Comparison of ENCODE assay signal across 7 mouse cellular contexts in genomic region chr11:95858528-95859467, GRCm38 (mm10). TPM values are rescaled to one million over a fixed set of nuclear protein-coding genes. Genes with fewer than 3 reads are reported as not detected.
DNase-seq lines count a peak whose midpoint lies in the region; ATAC-seq lines count a peak whose summit lies in the region.

No protein-coding gene starts in this region.

- H3K4me2 ChIP-seq in intestine, embryonic 15.5 days (replicated peaks), result peak overlapping the region; percentile 78

- peak; percentile 98 for DNase-seq in adrenal gland, adult 2 months
- DNase-seq in embryo, embryonic 11.5 days (ENCODE audit: low read depth, low spot score), result peak; percentile 94
- peak; percentile 97 to 99 for DNase-seq in gastrocnemius, postnatal 36 days
- DNase-seq in left cerebral cortex, postnatal 25 days (ENCODE audit: low spot score in 2 of 2), result peak; percentile 96 to 99
- DNase-seq in midbrain, embryonic 10.5 days (ENCODE audit: low spot score), result peak; percentile 97
- peak; percentile 98 for DNase-seq in right cerebral cortex, postnatal 4 days

- no peaks in the 10 kb centered on the region for H3K27me3 ChIP-seq in intestine, embryonic 15.5 days (replicated peaks)
- H3K27me3 ChIP-seq in midbrain, embryonic 10.5 days (ENCODE audit: low read depth, poor library complexity, severe bottlenecking), result no peaks in the 10 kb centered on the region

- intact Hi-C loops in gastrocnemius, postnatal 36 days (cut with DNase I), result loop anchor here (10.0 kb wide), 1 partner anchor 174 kb away; no protein-coding TSS in a partner anchor
- intact Hi-C loops in left cerebral cortex, postnatal 25 days (cut with DNase I), result loop anchor here (2.0 to 10.0 kb wide), 3 partner anchors 34 to 219 kb away; partner anchors contain the start of genes Atp5g1 and Phospho1

- H3K4me3 ChIP-seq in intestine, embryonic 15.5 days (replicated peaks), result peak overlapping the region; percentile 76
- H3K4me3 ChIP-seq in midbrain, embryonic 10.5 days, result peak overlapping the region; percentile 70

- WGBS in intestine, embryonic 15.5 days, result under 1% methylated on average over 58 of the region's 58 CpGs
- WGBS in midbrain, embryonic 10.5 days, result under 1% methylated on average over 58 of the region's 58 CpGs

- no peaks in the 10 kb centered on the region for H3K36me3 ChIP-seq in intestine, embryonic 15.5 days
- no peaks in the 10 kb centered on the region for H3K36me3 ChIP-seq in midbrain, embryonic 10.5 days

- peak overlapping the region; percentile 61 for H3K9ac ChIP-seq in intestine, embryonic 15.5 days

- H3K27ac ChIP-seq in intestine, embryonic 15.5 days, result peak overlapping the region; percentile 97
- peak overlapping the region; percentile 87 for H3K27ac ChIP-seq in midbrain, embryonic 10.5 days (replicated peaks)

- no peaks in the 10 kb centered on the region for H3K9me3 ChIP-seq in intestine, embryonic 15.5 days
- H3K9me3 ChIP-seq in midbrain, embryonic 10.5 days (replicated peaks), result peaks cover 7% of the 10 kb centered on the region; the same call in 1 of the 2 replicates

- ATAC-seq in intestine, embryonic 15.5 days, result peak; percentile 99

- peaks cover 7% of the 10 kb centered on the region for H3K4me1 ChIP-seq in intestine, embryonic 15.5 days (replicated peaks)
- H3K4me1 ChIP-seq in midbrain, embryonic 10.5 days, result peaks cover 22% of the 10 kb centered on the region

RNA-seq across cellular contexts. Expression of gene Abi3, which starts 16.5 kb away (rescaled TPM):
- 10 to 100 TPM; 11.9 to 12.3 TPM for total RNA-seq in adrenal gland, adult 2 months (2021)
- 55.2 and 62.6 TPM in 2 replicates for polyA plus RNA-seq in adrenal gland, adult 2 months (2012; rRNA removed)
- 1 to 10 TPM; 2.8 to 3.6 TPM for total RNA-seq in gastrocnemius, postnatal 36 days (2021)
- polyA plus RNA-seq in intestine, embryonic 15.5 days (2015; fragmentation: Nextera tagmentation; extraction: Ambion mirVana), result 9.5 and 10.0 TPM in 2 replicates
- 1 to 10 TPM; 6.4 to 6.5 TPM for total RNA-seq in left cerebral cortex, postnatal 25 days (2021)
- 3.5 and 3.6 TPM in 2 replicates for polyA plus RNA-seq in midbrain, embryonic 10.5 days (2016; fragmentation: Nextera tagmentation; extraction: Ambion mirVana)

RNA-seq across cellular contexts. Expression of gene Gngt2, which starts 21.8 kb away (rescaled TPM):
- 10 to 100 TPM; 21.4 to 30.4 TPM for total RNA-seq in adrenal gland, adult 2 months (2021)
- 1.3 and 1.4 TPM in 2 replicates for polyA plus RNA-seq in adrenal gland, adult 2 months (2012; rRNA removed)
- total RNA-seq in gastrocnemius, postnatal 36 days (2021), result 1 to 10 TPM; 4.2 to 5.5 TPM
- polyA plus RNA-seq in intestine, embryonic 15.5 days (2015; fragmentation: Nextera tagmentation; extraction: Ambion mirVana), result 20.3 and 21.7 TPM in 2 replicates
- 1 to 10 TPM; 2.6 to 3.2 TPM for total RNA-seq in left cerebral cortex, postnatal 25 days (2021)
- polyA plus RNA-seq in midbrain, embryonic 10.5 days (2016; fragmentation: Nextera tagmentation; extraction: Ambion mirVana), result 4.4 and 6.1 TPM in 2 replicates

RNA-seq across cellular contexts. Expression of gene Phospho1, which starts 34.5 kb away (rescaled TPM):
- 100 to 1,000 TPM; 179 to 254 TPM for total RNA-seq in adrenal gland, adult 2 months (2021)
- polyA plus RNA-seq in adrenal gland, adult 2 months (2012; rRNA removed), result 431 and 453 TPM in 2 replicates
- 100 to 1,000 TPM; 287 to 314 TPM for total RNA-seq in gastrocnemius, postnatal 36 days (2021)
- 0.55 and 0.56 TPM in 2 replicates for polyA plus RNA-seq in intestine, embryonic 15.5 days (2015; fragmentation: Nextera tagmentation; extraction: Ambion mirVana)
- total RNA-seq in left cerebral cortex, postnatal 25 days (2021), result 10 to 100 TPM; 69.9 to 71.8 TPM
- polyA plus RNA-seq in midbrain, embryonic 10.5 days (2016; fragmentation: Nextera tagmentation; extraction: Ambion mirVana), result 0.30 TPM in 1 of 2 replicates, not detected in the other

RNA-seq across cellular contexts. Expression of gene B4galnt2, which starts 55.9 kb away (rescaled TPM):
- total RNA-seq in adrenal gland, adult 2 months (2021), result not detected
- polyA plus RNA-seq in adrenal gland, adult 2 months (2012; rRNA removed), result 0.06 TPM in 1 of 2 replicates, not detected in the other
- not detected for total RNA-seq in gastrocnemius, postnatal 36 days (2021)
- polyA plus RNA-seq in intestine, embryonic 15.5 days (2015; fragmentation: Nextera tagmentation; extraction: Ambion mirVana), result 36.3 and 39.9 TPM in 2 replicates
- not detected for total RNA-seq in left cerebral cortex, postnatal 25 days (2021)
- polyA plus RNA-seq in midbrain, embryonic 10.5 days (2016; fragmentation: Nextera tagmentation; extraction: Ambion mirVana), result 0.11 and 0.14 TPM in 2 replicates

Comparison
In these comparisons a context has a peak if more than half of its experiments do, and no peak if none do; other contexts are left out.
1. Peak in every context shown above with its lines: DNase-seq, ATAC-seq, H3K4me3 ChIP-seq and H3K27ac ChIP-seq.